Mouse (Mus musculus) stomach, postnatal 0 days (tissue): Measurements from ENCODE around the gene Olfr1364.

Experiments
- CTCF ChIP-seq: IDR thresholded peaks from 2 replicates; pipeline ENCODE4 v1.5.1; 2016; ENCODE audit warnings: antibody characterized with exemption, low read depth, mild to moderate bottlenecking, moderate library complexity
- EP300 ChIP-seq: optimal IDR thresholded peaks from 2 replicates; pipeline ENCODE3; 2016; ENCODE audit warnings: antibody characterized with exemption

GRCm38 (mm10) chr13:21591618-21592017 is 10.1 kb upstream of the Olfr1364 start:
- TF ChIP-seq CTCF = no peak
- TF ChIP-seq EP300 = no peak
